Mouse (Mus musculus): ENCODE data around the gene Gtpbp2. TPM values are rescaled to one million over a fixed set of nuclear protein-coding genes. Genes with fewer than 3 reads are reported as not detected.

Gene Gtpbp2
- polyA plus RNA-seq, 1 experiment from 2014 or later = 41.1 TPM

DNA sequence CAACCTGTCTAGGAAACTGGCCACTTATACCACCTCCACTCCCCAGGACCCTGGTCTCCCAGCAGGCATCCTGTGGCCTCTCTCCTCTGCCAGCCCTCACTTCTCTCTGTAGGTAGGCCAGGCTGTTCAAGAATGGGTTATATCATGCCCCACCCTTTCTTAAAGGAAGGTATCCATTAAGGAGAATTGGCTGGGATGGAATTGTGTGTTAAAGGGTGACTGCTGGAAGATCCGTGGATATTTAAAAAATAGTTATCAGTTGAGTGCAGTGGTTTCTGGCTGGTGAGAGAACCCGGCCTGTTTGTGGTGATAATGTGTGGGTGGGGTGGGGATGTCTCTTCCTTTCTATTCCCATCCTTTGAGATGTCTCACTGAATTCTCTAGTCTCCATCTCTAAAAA, 1.6 kb upstream of the Gtpbp2 start:
- Histone ChIP-seq H3K4me3 (no peak overlapping the region), H3K4me1 (replicated peaks) (peaks cover 32% of the 10 kb centered on the region), H3K27ac (replicated peaks) (no peak overlapping the region), H3K36me3 (peaks cover 5% of the 10 kb centered on the region; the same call in 1 of the 2 replicates), H3K9me3 (no peaks in the 10 kb centered on the region), H3K9ac (no peak overlapping the region), H3K27me3 (no peaks in the 10 kb centered on the region), H3K4me2 (no peak overlapping the region)
- no peak for ATAC-seq (ENCODE audit: low FRiP score, low read depth)
- 66% methylated on average over 2 of the region's 2 CpGs for WGBS

- Histone ChIP-seq H3K4me3 (peak overlapping the region; percentile 90), H3K9ac (peak overlapping the region; percentile 47), H3K27ac (replicated peaks) (peak overlapping the region; percentile 76), H3K9me3 (no peaks in the 10 kb centered on the region), H3K36me3 (peaks cover 15% of the 10 kb centered on the region), H3K4me2 (peak overlapping the region; percentile 89), H3K4me1 (replicated peaks) (peaks cover 32% of the 10 kb centered on the region), H3K27me3 (no peaks in the 10 kb centered on the region)
- ATAC-seq (ENCODE audit: low FRiP score, low read depth) = peak; percentile 55
- under 1% methylated on average over 16 of the region's 16 CpGs for WGBS
Measured at GRCm38 (mm10) chr17:46160090-46160662, 656 bp upstream of the Gtpbp2 start.

- Histone ChIP-seq H3K4me3 (peak overlapping the region; percentile 90), H3K4me1 (replicated peaks) (peaks cover 32% of the 10 kb centered on the region), H3K27me3 (no peaks in the 10 kb centered on the region), H3K4me2 (peak overlapping the region; percentile 86), H3K27ac (replicated peaks) (peak overlapping the region; percentile 76), H3K36me3 (peaks cover 24% of the 10 kb centered on the region), H3K9ac (peak overlapping the region; percentile 90), H3K9me3 (no peaks in the 10 kb centered on the region)
- peak; percentile 36 for ATAC-seq (ENCODE audit: low FRiP score, low read depth)
- 0% methylated on average over 19 of the region's 19 CpGs for WGBS
Measured at GRCm38 (mm10) chr17:46161179-46161578, 347 bp downstream of the Gtpbp2 start.

DNA sequence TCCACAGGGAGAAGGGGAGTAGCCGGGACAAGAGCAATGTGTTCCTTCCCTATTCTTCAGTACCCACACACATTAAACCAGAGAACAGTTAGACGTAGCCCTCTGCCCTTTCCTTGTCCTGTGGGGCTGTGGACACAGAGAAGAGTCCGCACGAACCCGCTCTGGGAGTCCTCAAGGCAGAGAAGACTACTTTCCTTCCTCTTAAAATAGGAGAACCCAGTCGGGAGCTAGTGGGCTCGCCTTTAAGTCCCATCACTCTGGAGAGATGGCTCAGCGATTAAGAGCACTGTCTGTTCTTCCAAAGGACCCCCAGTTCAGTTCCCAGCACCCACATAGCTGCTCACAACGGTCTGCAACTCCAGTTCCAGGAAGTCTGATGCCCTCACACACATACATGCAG, 878 bp downstream of the Gtpbp2 start:
- peak overlapping the region; percentile 76 for H3K27ac ChIP-seq (replicated peaks)
- 50% methylated on average over 9 of the region's 9 CpGs for WGBS
- peak overlapping the region; percentile 90 for H3K9ac ChIP-seq

GRCm38 (mm10) chr17:46162551-46162950, 1.7 kb downstream of the Gtpbp2 start:
- Histone ChIP-seq H3K27ac (replicated peaks) (no peak overlapping the region), H3K4me3 (no peak overlapping the region; the same call in 1 of the 2 replicates), H3K4me1 (replicated peaks) (peaks cover 32% of the 10 kb centered on the region), H3K9ac (no peak overlapping the region), H3K27me3 (no peaks in the 10 kb centered on the region), H3K9me3 (no peaks in the 10 kb centered on the region), H3K4me2 (no peak overlapping the region), H3K36me3 (peaks cover 38% of the 10 kb centered on the region)
- 96% methylated on average over 7 of the region's 7 CpGs for WGBS
- no peak for ATAC-seq (ENCODE audit: low FRiP score, low read depth)

More for the DNA sequence above, 878 bp downstream of the Gtpbp2 start:
- Histone ChIP-seq H3K4me3 (peak overlapping the region; percentile 90), H3K27me3 (no peaks in the 10 kb centered on the region), H3K9me3 (no peaks in the 10 kb centered on the region), H3K4me2 (peak overlapping the region; percentile 86), H3K36me3 (peaks cover 29% of the 10 kb centered on the region), H3K4me1 (replicated peaks) (peaks cover 32% of the 10 kb centered on the region)
- no peak for ATAC-seq (ENCODE audit: low FRiP score, low read depth)

DNA sequence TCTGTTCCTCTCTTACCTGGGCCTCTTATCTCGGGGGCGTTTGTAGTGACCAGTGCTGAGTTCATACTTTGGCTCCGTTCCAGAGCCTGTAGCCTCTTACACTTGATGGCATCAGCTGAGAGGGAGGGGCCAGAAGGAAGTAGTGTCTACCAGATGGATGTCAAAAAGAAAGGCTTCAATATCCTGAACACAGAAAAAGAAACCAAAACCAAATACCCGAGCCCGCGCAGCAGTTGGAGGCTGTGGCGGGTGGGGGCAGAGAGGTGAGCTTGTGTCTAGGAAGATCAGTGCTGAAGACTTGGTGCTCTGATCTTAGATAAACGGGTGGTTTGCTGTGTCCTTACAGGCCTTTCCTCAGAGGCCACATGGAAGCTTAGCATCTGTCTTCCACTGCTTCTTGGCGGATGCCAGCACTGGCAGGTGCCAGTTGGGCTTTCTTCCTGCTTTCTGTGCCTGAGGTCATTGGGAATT, 2.2 kb downstream of the Gtpbp2 start:
- H3K4me2 ChIP-seq = 0 out of 2 replicates have a peak overlapping the region, but pooled peaks have one; percentile 11
- H3K27ac ChIP-seq (replicated peaks) = no peak overlapping the region
- ATAC-seq (ENCODE audit: low FRiP score, low read depth) = no peak

GRCm38 (mm10) chr17:46164301-46164700, 3.5 kb downstream of the Gtpbp2 start:
- Histone ChIP-seq H3K36me3 (peaks cover 53% of the 10 kb centered on the region), H3K4me3 (no peak overlapping the region), H3K4me2 (no peak overlapping the region), H3K4me1 (replicated peaks) (peaks cover 32% of the 10 kb centered on the region), H3K27me3 (no peaks in the 10 kb centered on the region), H3K9ac (no peak overlapping the region), H3K9me3 (no peaks in the 10 kb centered on the region), H3K27ac (replicated peaks) (no peak overlapping the region)
- 96% methylated on average over 8 of the region's 8 CpGs for WGBS
- ATAC-seq (ENCODE audit: low FRiP score, low read depth) = no peak

More for the DNA sequence above, 2.2 kb downstream of the Gtpbp2 start:
- no peak overlapping the region for H3K4me3 ChIP-seq
- 87% methylated on average over 9 of the region's 9 CpGs for WGBS
- no peak overlapping the region for H3K9ac ChIP-seq
- H3K36me3 ChIP-seq = peaks cover 42% of the 10 kb centered on the region
- no peaks in the 10 kb centered on the region for H3K27me3 ChIP-seq
- no peaks in the 10 kb centered on the region for H3K9me3 ChIP-seq
- peaks cover 32% of the 10 kb centered on the region for H3K4me1 ChIP-seq (replicated peaks)

DNA sequence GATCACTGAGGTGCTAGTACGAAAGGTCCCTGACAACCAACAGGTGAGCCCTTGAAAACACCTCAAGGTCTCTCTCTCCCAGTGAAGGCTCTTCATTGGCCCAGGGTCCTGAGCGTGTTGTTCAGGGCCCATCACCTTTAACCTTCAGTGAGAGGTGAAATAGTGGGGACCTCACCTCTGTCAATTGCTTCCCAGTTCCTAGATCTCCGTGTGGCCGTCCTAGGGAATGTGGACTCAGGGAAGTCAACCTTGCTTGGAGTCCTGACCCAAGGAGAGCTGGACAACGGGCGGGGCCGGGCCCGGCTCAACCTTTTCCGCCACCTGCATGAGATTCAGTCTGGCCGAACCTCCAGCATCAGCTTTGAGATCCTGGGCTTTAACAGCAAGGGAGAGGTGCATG, 4.0 kb downstream of the Gtpbp2 start:
- H3K27ac ChIP-seq (replicated peaks) = no peak overlapping the region
- H3K4me1 ChIP-seq (replicated peaks) = peaks cover 29% of the 10 kb centered on the region
- no peak overlapping the region for H3K4me3 ChIP-seq
- WGBS = 96% methylated on average over 10 of the region's 10 CpGs
- H3K4me2 ChIP-seq = no peak overlapping the region
- H3K9me3 ChIP-seq = no peaks in the 10 kb centered on the region
- no peaks in the 10 kb centered on the region for H3K27me3 ChIP-seq
- H3K9ac ChIP-seq = no peak overlapping the region
- no peak for ATAC-seq (ENCODE audit: low FRiP score, low read depth)
- peaks cover 58% of the 10 kb centered on the region for H3K36me3 ChIP-seq

DNA sequence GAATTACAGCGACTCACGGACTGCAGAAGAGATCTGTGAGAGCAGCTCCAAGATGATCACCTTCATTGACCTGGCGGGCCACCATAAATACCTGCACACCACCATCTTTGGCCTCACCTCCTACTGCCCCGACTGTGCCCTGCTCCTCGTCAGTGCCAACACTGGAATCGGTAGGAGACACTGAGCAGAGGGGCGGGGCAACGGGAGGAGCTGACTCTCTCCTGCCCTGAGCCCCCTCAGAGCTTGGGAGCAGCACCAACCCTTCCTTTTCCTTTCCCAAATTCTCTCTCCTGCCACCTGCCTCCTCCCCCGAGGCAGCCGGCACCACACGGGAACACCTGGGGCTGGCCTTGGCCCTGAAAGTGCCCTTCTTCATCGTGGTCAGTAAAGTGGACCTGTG, 4.6 kb downstream of the Gtpbp2 start:
- Histone ChIP-seq H3K27ac (replicated peaks) (no peak overlapping the region), H3K27me3 (no peaks in the 10 kb centered on the region), H3K4me3 (no peak overlapping the region), H3K4me1 (replicated peaks) (peaks cover 22% of the 10 kb centered on the region), H3K9ac (no peak overlapping the region), H3K4me2 (no peak overlapping the region), H3K9me3 (no peaks in the 10 kb centered on the region), H3K36me3 (peaks cover 61% of the 10 kb centered on the region)
- ATAC-seq (ENCODE audit: low FRiP score, low read depth) = no peak
- WGBS = 92% methylated on average over 12 of the region's 12 CpGs

GRCm38 (mm10) chr17:46166270-46166669, 5.4 kb downstream of the Gtpbp2 start:
- no peaks in the 10 kb centered on the region for H3K27me3 ChIP-seq
- H3K36me3 ChIP-seq = peaks cover 66% of the 10 kb centered on the region
- H3K4me1 ChIP-seq (replicated peaks) = peaks cover 22% of the 10 kb centered on the region
- 90% methylated on average over 5 of the region's 5 CpGs for WGBS
- no peak for ATAC-seq (ENCODE audit: low FRiP score, low read depth)
- H3K4me2 ChIP-seq = no peak overlapping the region
- no peak overlapping the region for H3K9ac ChIP-seq
- H3K4me3 ChIP-seq = no peak overlapping the region
- no peak overlapping the region for H3K27ac ChIP-seq (replicated peaks)
- no peaks in the 10 kb centered on the region for H3K9me3 ChIP-seq

- no peak overlapping the region for H3K4me3 ChIP-seq
- H3K36me3 ChIP-seq = peaks cover 70% of the 10 kb centered on the region
- H3K4me2 ChIP-seq = no peak overlapping the region
- H3K27me3 ChIP-seq = no peaks in the 10 kb centered on the region
- H3K4me1 ChIP-seq (replicated peaks) = peaks cover 14% of the 10 kb centered on the region
- no peak overlapping the region for H3K27ac ChIP-seq (replicated peaks)
- no peak overlapping the region for H3K9ac ChIP-seq
- no peak for ATAC-seq (ENCODE audit: low FRiP score, low read depth)
- 79% methylated on average over 11 of the region's 11 CpGs for WGBS
- H3K9me3 ChIP-seq = no peaks in the 10 kb centered on the region
Measured at GRCm38 (mm10) chr17:46167014-46167413, 6.2 kb downstream of the Gtpbp2 start.

- Histone ChIP-seq H3K4me2 (no peak overlapping the region), H3K4me3 (no peak overlapping the region), H3K27ac (replicated peaks) (no peak overlapping the region), H3K27me3 (no peaks in the 10 kb centered on the region), H3K36me3 (peaks cover 83% of the 10 kb centered on the region), H3K4me1 (replicated peaks) (peaks cover 1% of the 10 kb centered on the region), H3K9ac (no peak overlapping the region), H3K9me3 (no peaks in the 10 kb centered on the region)
- 68% methylated on average over 5 of the region's 5 CpGs for WGBS
- no peak for ATAC-seq (ENCODE audit: low FRiP score, low read depth)
Measured at GRCm38 (mm10) chr17:46168318-46168717, 7.5 kb downstream of the Gtpbp2 start.

GRCm38 (mm10) chr17:46168768-46169167, 7.9 kb downstream of the Gtpbp2 start:
- Histone ChIP-seq H3K27ac (replicated peaks) (no peak overlapping the region), H3K4me1 (replicated peaks) (no peaks in the 10 kb centered on the region), H3K4me2 (no peak overlapping the region), H3K36me3 (peaks cover 84% of the 10 kb centered on the region), H3K4me3 (no peak overlapping the region), H3K9me3 (no peaks in the 10 kb centered on the region), H3K27me3 (no peaks in the 10 kb centered on the region), H3K9ac (no peak overlapping the region)
- WGBS = 96% methylated on average over 5 of the region's 5 CpGs
- ATAC-seq (ENCODE audit: low FRiP score, low read depth) = no peak
